Mouse (Mus musculus) neural tube, embryonic 15.5 days (tissue): ENCODE measurements around the gene Tex44. TPM values are rescaled to one million over a fixed set of nuclear protein-coding genes. Genes with fewer than 3 reads are reported as not detected.

Experiments used
- ATAC-seq: fragments of 200-750 bp; cut with Nextera tagmentation; 2 replicates; pipeline ENCODE4 v1.8.0; 2017; ENCODE audit warnings: mild to moderate bottlenecking, moderate TSS enrichment, moderate library complexity; ENCODE audit not compliant: low FRiP score
- H3K27ac ChIP-seq: fragments of 300-500 bp; sonication (generic); replicated peaks from 2 replicates; pipeline ENCODE4 v1.5.1; 2015; ENCODE audit warnings: mild to moderate bottlenecking, inconsistent platforms
- H3K27me3 ChIP-seq: fragments of 300-500 bp; sonication (generic); replicated peaks from 2 replicates; pipeline ENCODE4 v1.6.1; 2015; ENCODE audit warnings: inconsistent platforms
- H3K36me3 ChIP-seq: fragments of 300-500 bp; sonication (generic); 2 replicates; pipeline ENCODE4 v1.6.1; 2015; ENCODE audit warnings: inconsistent platforms
- H3K4me1 ChIP-seq: fragments of 300-500 bp; sonication (generic); 2 replicates; pipeline ENCODE4 v1.6.1; 2015; ENCODE audit warnings: inconsistent platforms
- H3K4me2 ChIP-seq: fragments of 300-500 bp; sonication (generic); 2 replicates; pipeline ENCODE4 v1.6.1; 2015; ENCODE audit warnings: inconsistent platforms, mild to moderate bottlenecking, moderate library complexity
- H3K4me3 ChIP-seq: fragments of 300-500 bp; sonication (generic); replicated peaks from 2 replicates; pipeline ENCODE4 v1.5.1; 2015; ENCODE audit warnings: mild to moderate bottlenecking, inconsistent platforms
- H3K9ac ChIP-seq: fragments of 300-500 bp; sonication (generic); replicated peaks from 2 replicates; pipeline ENCODE4 v1.6.1; 2015; ENCODE audit warnings: mild to moderate bottlenecking, inconsistent platforms
- H3K9me3 ChIP-seq: fragments of 300-500 bp; sonication (generic); replicated peaks from 2 replicates; pipeline ENCODE4 v1.6.1; 2016; ENCODE audit warnings: inconsistent platforms
- WGBS: fragments of 180-500 bp; shearing (Covaris S2); methylation state at CpG from one replicate; pipeline ENCODE4 v1.1.7; 2015; ENCODE audit warnings: mixed read lengths; 5-methylcytosine and 5-hydroxymethylcytosine counted together
- polyA plus RNA-seq: library from polyadenylated mRNA; unstranded; fragments of >200 nt; fragmentation: Nextera tagmentation; extraction: Ambion mirVana; gene quantifications from 2 replicates; pipeline ENCODE4 v1.2.1, GENCODE M21; 2015

Gene Tex44
- polyA plus RNA-seq = not detected in 2 replicates

DNA sequence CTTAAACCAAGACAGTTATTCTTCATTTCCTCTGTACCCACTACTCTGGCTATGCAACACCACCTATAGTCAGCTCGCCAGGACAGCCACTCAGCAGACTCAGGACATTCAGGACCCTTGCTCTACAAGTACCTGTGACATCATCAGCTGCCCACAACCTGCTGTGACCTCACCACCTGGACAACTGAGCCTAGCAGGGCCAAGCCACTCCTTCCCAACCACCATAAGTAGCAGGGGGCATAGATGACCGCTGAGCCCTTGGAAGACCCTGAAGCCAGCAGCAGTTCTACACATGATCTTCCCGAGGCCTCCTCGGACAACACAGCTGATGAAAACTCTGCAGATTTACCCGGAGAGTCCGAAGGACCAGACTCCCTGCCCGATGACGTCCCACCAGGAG lies at the start of gene Tex44, which contains the start of gene Nmur1:
TSS of gene Tex44 (plus strand) at position 202 of the 400 bp plus-strand sequence.
TSS of gene Nmur1 (minus strand) at position 101 of the 400 bp plus-strand sequence.
- no peaks in the 10 kb centered on the region for H3K27me3 ChIP-seq
- H3K9ac ChIP-seq = no peak within 1 kb of the TSS
- H3K4me3 ChIP-seq = no peak within 1 kb of the TSS
- no peak within 1 kb of the TSS for H3K4me2 ChIP-seq
- peaks cover 11% of the 10 kb centered on the region for H3K4me1 ChIP-seq
- ATAC-seq = no peak
- H3K36me3 ChIP-seq = no peaks in the 10 kb centered on the region
- no peak within 1 kb of the TSS for H3K27ac ChIP-seq
- H3K9me3 ChIP-seq = no peaks in the 10 kb centered on the region
- WGBS = 96% methylated on average over 8 of the region's 8 CpGs

GRCm38 (mm10) chr1:86376354-86376753 lies 49.8 kb upstream of the Tex44 start:
- no peak for ATAC-seq
- Histone ChIP-seq H3K4me2 (no peak overlapping the region), H3K27me3 (no peaks in the 10 kb centered on the region), H3K9me3 (no peaks in the 10 kb centered on the region), H3K4me1 (peaks cover 7% of the 10 kb centered on the region; the same call in 1 of the 2 replicates), H3K36me3 (no peaks in the 10 kb centered on the region), H3K9ac (no peak overlapping the region), H3K4me3 (no peak overlapping the region), H3K27ac (no peak overlapping the region)
- WGBS = 81% methylated on average over 5 of the region's 5 CpGs

DNA sequence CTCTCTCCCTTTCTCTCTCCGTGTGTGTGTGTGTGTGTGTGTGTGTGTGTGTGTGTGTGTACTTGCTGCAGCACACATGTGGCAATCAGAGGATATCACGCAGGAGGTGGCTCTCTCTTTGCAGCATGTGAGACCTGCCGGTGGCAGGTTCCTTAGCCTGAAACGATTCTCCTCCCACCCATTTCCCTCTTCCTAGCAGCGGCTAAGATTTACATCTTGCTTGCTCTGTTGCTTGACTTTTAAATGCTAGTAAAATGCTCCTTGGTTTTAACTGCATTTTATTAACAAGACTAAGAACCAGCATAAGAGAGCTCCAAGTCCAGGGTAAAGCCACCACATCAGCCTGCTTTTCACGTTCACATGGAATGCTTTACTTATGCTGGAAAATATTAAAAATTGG lies 47.5 kb upstream of the Tex44 start:
- WGBS = 61% methylated on average over 5 of the region's 6 CpGs
- Histone ChIP-seq H3K27ac (no peak overlapping the region; the same call in 1 of the 2 replicates), H3K4me1 (peaks cover 7% of the 10 kb centered on the region; the same call in 1 of the 2 replicates), H3K36me3 (no peaks in the 10 kb centered on the region), H3K27me3 (no peaks in the 10 kb centered on the region), H3K4me2 (no peak overlapping the region), H3K9me3 (no peaks in the 10 kb centered on the region), H3K9ac (no peak overlapping the region), H3K4me3 (no peak overlapping the region)
- ATAC-seq = no peak

- Histone ChIP-seq H3K27me3 (no peaks in the 10 kb centered on the region), H3K36me3 (no peaks in the 10 kb centered on the region), H3K27ac (no peak overlapping the region), H3K4me1 (peaks cover 7% of the 10 kb centered on the region; the same call in 1 of the 2 replicates), H3K4me3 (no peak overlapping the region), H3K4me2 (no peak overlapping the region), H3K9me3 (no peaks in the 10 kb centered on the region), H3K9ac (no peak overlapping the region)
- 77% methylated on average over 9 of the region's 9 CpGs for WGBS
- ATAC-seq = no peak
Observed at GRCm38 (mm10) chr1:86379161-86379569, 47.0 kb upstream of the Tex44 start.

DNA sequence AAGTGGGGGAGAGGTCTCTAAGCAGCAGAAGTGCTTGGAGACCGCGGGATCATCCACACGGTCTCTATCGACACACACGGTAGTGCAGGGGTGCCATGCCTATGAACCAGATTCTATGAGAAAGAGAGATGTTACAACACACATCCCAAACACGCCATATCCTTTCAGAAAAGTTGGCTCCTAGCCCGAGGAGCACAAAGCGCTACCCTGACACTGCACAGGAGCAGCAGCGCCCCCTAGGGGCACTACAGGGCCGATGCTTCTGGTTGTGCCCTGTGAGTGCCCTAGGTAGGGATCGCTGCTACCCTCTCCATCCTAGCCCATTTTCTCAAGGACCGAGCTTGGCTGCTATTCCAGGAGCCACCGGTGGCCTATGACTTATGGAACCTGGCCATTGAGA lies 45.1 kb upstream of the Tex44 start:
- no peak overlapping the region for H3K27ac ChIP-seq
- H3K9me3 ChIP-seq = no peaks in the 10 kb centered on the region
- WGBS = 27% methylated on average over 13 of the region's 13 CpGs
- no peaks in the 10 kb centered on the region for H3K36me3 ChIP-seq
- no peaks in the 10 kb centered on the region for H3K27me3 ChIP-seq
- no peak overlapping the region for H3K4me2 ChIP-seq
- H3K9ac ChIP-seq = no peak overlapping the region
- H3K4me1 ChIP-seq = peaks cover 7% of the 10 kb centered on the region; the same call in 1 of the 2 replicates
- no peak for ATAC-seq
- no peak overlapping the region for H3K4me3 ChIP-seq

DNA sequence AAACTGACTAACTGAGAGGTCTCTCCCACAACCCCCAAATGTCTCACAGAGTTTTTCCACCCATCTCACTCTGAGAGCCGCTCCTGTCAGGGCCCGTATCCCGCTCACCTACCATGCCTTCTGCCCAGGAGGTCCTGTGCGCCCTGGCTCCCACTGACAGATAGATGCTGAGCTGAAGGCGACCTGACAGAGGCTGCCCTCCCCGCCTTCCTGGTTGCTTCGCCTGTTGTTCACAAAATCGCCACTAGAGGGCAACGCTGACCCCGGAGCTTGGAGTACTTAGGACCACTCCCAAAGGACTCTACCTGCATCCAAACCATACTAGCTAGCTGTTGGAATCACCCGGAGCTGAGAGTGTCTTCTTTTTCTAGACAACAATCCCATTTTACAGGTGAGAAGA lies 36.9 kb upstream of the Tex44 start:
- H3K9me3 ChIP-seq = no peaks in the 10 kb centered on the region
- H3K4me2 ChIP-seq = no peak overlapping the region
- H3K9ac ChIP-seq = no peak overlapping the region
- H3K4me3 ChIP-seq = no peak overlapping the region
- H3K36me3 ChIP-seq = no peaks in the 10 kb centered on the region
- 4% methylated on average over 11 of the region's 11 CpGs for WGBS
- H3K27me3 ChIP-seq = 0 out of 2 replicates have a peak, but pooled peaks cover 2% of the 10 kb centered on the region
- 0 out of 2 replicates have a peak, but pooled peaks have one; percentile 53 for ATAC-seq
- no peak overlapping the region for H3K27ac ChIP-seq
- no peaks in the 10 kb centered on the region for H3K4me1 ChIP-seq

DNA sequence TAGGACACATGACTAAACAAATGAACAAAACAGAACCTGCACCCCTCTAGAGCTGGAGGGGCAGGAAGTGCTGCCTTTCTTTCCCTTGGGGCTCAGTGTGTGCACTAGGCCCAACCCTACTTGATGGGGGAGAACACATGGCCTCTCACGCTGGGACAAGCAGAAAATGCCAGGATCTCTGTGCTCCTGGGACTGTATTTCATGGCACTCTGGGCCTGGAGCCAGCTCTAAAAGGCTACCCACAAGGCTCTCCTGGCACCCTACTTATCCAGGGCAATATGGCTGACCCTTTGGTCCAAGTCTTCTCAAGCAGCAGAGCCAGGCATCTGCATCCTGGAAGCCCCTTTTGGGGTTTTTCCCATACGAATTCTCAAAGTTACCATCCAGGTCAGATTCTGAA lies 34.7 kb upstream of the Tex44 start:
- Histone ChIP-seq H3K9me3 (no peaks in the 10 kb centered on the region), H3K4me3 (no peak overlapping the region), H3K4me1 (no peaks in the 10 kb centered on the region), H3K4me2 (no peak overlapping the region), H3K36me3 (no peaks in the 10 kb centered on the region), H3K9ac (no peak overlapping the region), H3K27ac (no peak overlapping the region), H3K27me3 (0 out of 2 replicates have a peak, but pooled peaks cover 2% of the 10 kb centered on the region)
- WGBS = 46% methylated on average over 2 of the region's 2 CpGs
- ATAC-seq = no peak

DNA sequence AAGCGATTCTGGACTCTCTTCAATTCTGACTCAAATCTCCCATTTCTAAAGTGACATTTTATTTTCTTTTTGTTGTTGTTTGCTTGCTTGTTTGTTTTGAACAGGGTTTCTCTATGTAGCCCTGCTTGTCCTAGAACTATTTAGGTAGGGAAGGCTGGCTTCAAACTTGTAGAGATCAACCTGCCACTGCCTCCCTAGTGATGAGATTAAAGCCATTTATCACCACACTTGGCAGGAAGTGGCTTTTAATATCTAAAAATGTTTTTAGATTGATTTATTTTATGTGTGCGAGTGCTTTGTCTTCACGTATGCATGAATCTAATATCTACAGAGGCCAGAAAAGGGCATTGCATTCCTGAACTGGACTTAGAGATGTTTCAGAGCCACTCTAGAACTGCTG lies 32.9 kb upstream of the Tex44 start:
- 0 out of 2 replicates have a peak, but pooled peaks cover 2% of the 10 kb centered on the region for H3K27me3 ChIP-seq
- WGBS = 88% methylated on average over 3 of the region's 3 CpGs

GRCm38 (mm10) chr1:86394246-86394645 lies 31.9 kb upstream of the Tex44 start:
- no peak overlapping the region for H3K4me3 ChIP-seq
- 91% methylated on average over 3 of the region's 3 CpGs for WGBS
- no peaks in the 10 kb centered on the region for H3K36me3 ChIP-seq
- H3K4me2 ChIP-seq = no peak overlapping the region
- H3K9me3 ChIP-seq = no peaks in the 10 kb centered on the region
- H3K4me1 ChIP-seq = no peaks in the 10 kb centered on the region
- no peak overlapping the region for H3K9ac ChIP-seq
- no peak overlapping the region for H3K27ac ChIP-seq
- no peak for ATAC-seq
- H3K27me3 ChIP-seq = 0 out of 2 replicates have a peak, but pooled peaks cover 2% of the 10 kb centered on the region

More for the DNA sequence above, 32.9 kb upstream of the Tex44 start:
- no peak for ATAC-seq
- H3K9me3 ChIP-seq = no peaks in the 10 kb centered on the region
- no peaks in the 10 kb centered on the region for H3K4me1 ChIP-seq
- no peak overlapping the region for H3K9ac ChIP-seq
- H3K27ac ChIP-seq = no peak overlapping the region
- H3K36me3 ChIP-seq = no peaks in the 10 kb centered on the region
- no peak overlapping the region for H3K4me2 ChIP-seq
- no peak overlapping the region for H3K4me3 ChIP-seq

GRCm38 (mm10) chr1:86395897-86396296 lies 30.2 kb upstream of the Tex44 start:
- H3K4me2 ChIP-seq = no peak overlapping the region
- no peak overlapping the region for H3K27ac ChIP-seq
- no peaks in the 10 kb centered on the region for H3K4me1 ChIP-seq
- H3K4me3 ChIP-seq = no peak overlapping the region
- H3K9me3 ChIP-seq = no peaks in the 10 kb centered on the region
- WGBS = 74% methylated on average over 7 of the region's 7 CpGs
- H3K36me3 ChIP-seq = no peaks in the 10 kb centered on the region
- ATAC-seq = no peak
- H3K27me3 ChIP-seq = no peaks in the 10 kb centered on the region
- no peak overlapping the region for H3K9ac ChIP-seq

DNA sequence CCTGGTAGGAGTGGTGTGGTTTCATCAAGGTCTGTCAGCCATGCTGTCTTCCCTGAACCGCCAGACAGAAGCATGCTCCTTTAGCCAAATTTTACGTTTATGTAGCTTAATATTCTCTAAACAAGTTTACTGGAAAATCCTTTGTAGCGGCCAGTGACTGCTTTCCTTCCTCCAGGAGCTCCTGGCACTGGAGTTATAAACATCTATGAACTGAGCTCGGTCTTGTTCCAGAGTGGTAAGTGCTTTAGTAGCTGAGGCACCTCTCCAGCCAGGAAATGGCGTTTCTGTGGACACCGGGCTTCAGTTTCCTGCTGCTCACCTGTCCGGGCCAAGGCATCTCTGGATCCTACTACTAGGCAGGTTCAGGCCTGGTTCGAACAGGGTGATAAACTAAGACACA lies 28.5 kb upstream of the Tex44 start:
- Histone ChIP-seq H3K27ac (no peak overlapping the region), H3K36me3 (no peaks in the 10 kb centered on the region), H3K4me3 (no peak overlapping the region), H3K4me1 (no peaks in the 10 kb centered on the region), H3K4me2 (no peak overlapping the region), H3K27me3 (no peaks in the 10 kb centered on the region), H3K9me3 (no peaks in the 10 kb centered on the region), H3K9ac (no peak overlapping the region)
- WGBS = 81% methylated on average over 8 of the region's 8 CpGs
- no peak for ATAC-seq

- no peak for ATAC-seq
- Histone ChIP-seq H3K27me3 (no peaks in the 10 kb centered on the region), H3K36me3 (no peaks in the 10 kb centered on the region), H3K27ac (no peak overlapping the region), H3K4me2 (no peak overlapping the region), H3K9ac (no peak overlapping the region), H3K4me1 (no peaks in the 10 kb centered on the region), H3K9me3 (no peaks in the 10 kb centered on the region), H3K4me3 (no peak overlapping the region)
- 74% methylated on average over 7 of the region's 7 CpGs for WGBS
Observed at GRCm38 (mm10) chr1:86398222-86398621, 27.9 kb upstream of the Tex44 start.
